Mouse (Mus musculus) cerebellum, adult 2 months (tissue): Measurements from ENCODE around the gene Rtp1.

ENCODE experiments used
- CTCF ChIP-seq: fragments of 200-500 bp; IDR thresholded peaks from 2 replicates; pipeline ENCODE4 v1.5.1; 2011; ENCODE audit warnings: low read depth, mild to moderate bottlenecking, control low read depth, low read length, moderate library complexity, borderline replicate concordance; ENCODE audit not compliant: insufficient read depth
- POLR2A ChIP-seq: fragments of 200-500 bp; IDR thresholded peaks from 2 replicates; pipeline ENCODE4 v1.6.1; 2011; ENCODE audit warnings: low read length, control low read depth, borderline replicate concordance; ENCODE audit not compliant: insufficient read depth

DNA sequence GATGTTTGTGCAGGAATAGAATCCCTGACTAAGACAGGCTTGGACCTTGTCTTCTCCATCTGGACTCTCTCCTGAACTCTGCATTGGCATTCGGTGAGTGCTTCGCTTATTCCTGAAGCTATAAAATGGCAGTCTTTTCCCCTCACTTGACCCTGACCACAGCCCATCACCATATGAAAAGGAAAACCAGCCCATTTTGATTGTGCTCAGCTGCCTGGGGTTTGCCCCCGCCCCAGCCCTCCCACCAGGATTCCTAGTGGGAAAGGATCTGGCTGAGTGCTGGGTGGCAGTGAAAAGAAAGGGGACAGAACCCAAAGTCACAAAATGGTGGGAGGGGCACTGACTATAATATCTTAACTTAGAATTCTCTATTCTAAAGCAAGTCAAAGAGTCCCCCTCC, 53.3 kb downstream of the Rtp1 start:
- TF ChIP-seq CTCF: no peak
- TF ChIP-seq POLR2A: no peak
